10 mouse cellular contexts compared by ENCODE assay signal in the genomic region with DNA sequence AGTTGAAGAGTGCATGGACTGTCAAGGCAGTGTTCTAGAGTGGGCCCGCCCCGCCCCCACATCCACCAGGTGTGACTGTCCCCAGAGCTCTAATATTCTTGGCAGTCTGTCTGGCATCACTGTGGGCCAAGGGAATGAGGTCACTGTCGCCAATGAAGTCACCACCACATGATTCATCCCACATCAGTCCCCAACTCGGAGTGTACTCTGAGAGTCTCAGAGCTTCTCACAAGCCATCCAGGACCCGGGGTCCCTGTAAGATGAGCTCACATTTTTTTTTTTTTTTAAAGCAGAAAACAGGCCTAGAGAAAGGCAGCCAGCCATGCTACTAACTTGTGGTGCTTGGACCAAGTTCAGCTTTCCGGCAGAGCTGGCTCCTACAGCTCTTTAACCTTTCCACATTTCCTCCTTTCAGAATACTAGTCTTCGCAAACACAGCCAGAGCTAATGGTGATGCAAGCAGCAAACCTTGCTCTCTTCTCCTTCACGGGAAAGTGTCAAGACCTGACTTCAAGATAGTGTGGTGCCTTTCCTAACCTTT. TPM values are rescaled to one million over a fixed set of nuclear protein-coding genes. Genes with fewer than 3 reads are reported as not detected.
DNase-seq lines count a peak whose midpoint lies in the region; ATAC-seq and TF ChIP-seq lines count a peak whose summit lies in the region.
"Had no signal": no experiment of that assay in that cellular context is flagged by ENCODE, and none has a peak within 500 bp of the region (broad histone marks: within the 10 kb centered on the region; RNA-seq: fewer than 3 reads in every experiment).

No protein-coding gene starts in this region.

- no peak for ATAC-seq in lung, embryonic 14.5 days (ENCODE audit: insufficient read depth)
- no peak for ATAC-seq in heart, embryonic 16.5 days (replicated peaks; ENCODE audit: extremely low read depth, insufficient read depth, low FRiP score)
- ATAC-seq in limb, embryonic 13.5 days (ENCODE audit: low FRiP score, low read depth), result no peak
- no peak for ATAC-seq in stomach, postnatal 0 days (ENCODE audit: low FRiP score, low TSS enrichment)
- ATAC-seq in inflammation-experienced regulatory T-cells, adult 6 months, result no peak

- no peak overlapping the region for H3K9ac ChIP-seq in lung, embryonic 14.5 days
- no peak overlapping the region for H3K9ac ChIP-seq in heart, embryonic 16.5 days (ENCODE audit: low read length)
- H3K9ac ChIP-seq in limb, embryonic 13.5 days, result no peak overlapping the region
- H3K9ac ChIP-seq in stomach, postnatal 0 days (ENCODE audit: low read length), result no peak overlapping the region

- H3K4me3 ChIP-seq in lung, embryonic 14.5 days (ENCODE audit: low read depth, low read length), result peak overlapping the region; percentile 76; the same call in 1 of the 2 replicates
- no peak overlapping the region for H3K4me3 ChIP-seq in lung, adult 2 months (replicated peaks; ENCODE audit: extremely low read depth, low read depth, low read length)
- H3K4me3 ChIP-seq in heart, embryonic 16.5 days (ENCODE audit: low read length), result no peak overlapping the region
- H3K4me3 ChIP-seq in limb, embryonic 13.5 days, result peak overlapping the region; percentile 79; the same call in 1 of the 2 replicates
- H3K4me3 ChIP-seq in stomach, postnatal 0 days (ENCODE audit: low read depth, low read length), result no peak overlapping the region; the same call in 1 of the 2 replicates

- no peak for TF ChIP-seq EP300 in stomach, postnatal 0 days (optimal IDR thresholded peaks at IDR 0.05)

- TF ChIP-seq POLR2A in lung, adult 2 months (IDR thresholded peaks at IDR 0.05; ENCODE audit: borderline replicate concordance, extremely low read depth, low read depth, low read length), result no peak

- no peaks in the 10 kb centered on the region for H3K9me3 ChIP-seq in lung, embryonic 14.5 days (ENCODE audit: low read depth, low read length)
- no peaks in the 10 kb centered on the region; the same call in 1 of the 2 replicates for H3K9me3 ChIP-seq in heart, embryonic 16.5 days (replicated peaks; ENCODE audit: control insufficient read depth, low read length)
- H3K9me3 ChIP-seq in limb, embryonic 13.5 days, result no peaks in the 10 kb centered on the region
- no peaks in the 10 kb centered on the region for H3K9me3 ChIP-seq in stomach, postnatal 0 days (ENCODE audit: control insufficient read depth, low read length)

- peak overlapping the region; percentile 87; the same call in 1 of the 2 replicates for H3K4me2 ChIP-seq in lung, embryonic 14.5 days
- H3K4me2 ChIP-seq in heart, embryonic 16.5 days (ENCODE audit: low read depth, low read length), result peak overlapping the region; percentile 71
- H3K4me2 ChIP-seq in limb, embryonic 13.5 days (replicated peaks), result peak overlapping the region; percentile 91
- H3K4me2 ChIP-seq in stomach, postnatal 0 days (replicated peaks; ENCODE audit: low read depth), result peak overlapping the region; percentile 88; the same call in 1 of the 2 replicates

- TF ChIP-seq CTCF in lung, embryonic 14.5 days (IDR thresholded peaks at IDR 0.05; ENCODE audit: low read depth), result no peak
- TF ChIP-seq CTCF in lung, adult 2 months (IDR thresholded peaks at IDR 0.05; ENCODE audit: insufficient read depth, low read length), result no peak
- TF ChIP-seq CTCF in stomach, postnatal 0 days (IDR thresholded peaks at IDR 0.05; ENCODE audit: low read depth), result no peak

- H3K27me3 ChIP-seq in lung, embryonic 14.5 days (ENCODE audit: insufficient read depth, low read length), result no peaks in the 10 kb centered on the region
- H3K27me3 ChIP-seq in heart, embryonic 16.5 days (ENCODE audit: control insufficient read depth, insufficient read depth, low read length), result no peaks in the 10 kb centered on the region
- no peaks in the 10 kb centered on the region for H3K27me3 ChIP-seq in limb, embryonic 13.5 days
- no peaks in the 10 kb centered on the region for H3K27me3 ChIP-seq in stomach, postnatal 0 days (ENCODE audit: control insufficient read depth, insufficient read depth, low read length)

- peak overlapping the region; percentile 94; the same call in 1 of the 2 replicates for H3K27ac ChIP-seq in lung, embryonic 14.5 days (ENCODE audit: low read depth)
- peak overlapping the region; percentile 98 for H3K27ac ChIP-seq in heart, embryonic 16.5 days (ENCODE audit: low read length)
- peak overlapping the region; percentile 95 for H3K27ac ChIP-seq in limb, embryonic 13.5 days
- no peak overlapping the region for H3K27ac ChIP-seq in stomach, postnatal 0 days (replicated peaks)

- H3K4me1 ChIP-seq in lung, embryonic 14.5 days (ENCODE audit: insufficient read depth), result peaks cover 25% of the 10 kb centered on the region
- peaks cover 15% of the 10 kb centered on the region; the same call in 1 of the 2 replicates for H3K4me1 ChIP-seq in lung, adult 2 months (ENCODE audit: control insufficient read depth, insufficient read depth, low read length)
- H3K4me1 ChIP-seq in heart, embryonic 16.5 days (ENCODE audit: control insufficient read depth, insufficient read depth, low read length), result peaks cover 53% of the 10 kb centered on the region
- peaks cover 42% of the 10 kb centered on the region for H3K4me1 ChIP-seq in limb, embryonic 13.5 days
- peaks cover 3% of the 10 kb centered on the region; the same call in 1 of the 2 replicates for H3K4me1 ChIP-seq in stomach, postnatal 0 days (replicated peaks; ENCODE audit: control insufficient read depth, insufficient read depth)

- 49% methylated on average over 8 of the region's 8 CpGs for WGBS in lung, embryonic 14.5 days
- WGBS in lung, adult 2 months, result 44% methylated on average over 8 of the region's 8 CpGs
- 47% methylated on average over 8 of the region's 8 CpGs for WGBS in heart, embryonic 16.5 days
- WGBS in limb, embryonic 13.5 days, result 48% methylated on average over 8 of the region's 8 CpGs
- WGBS in stomach, postnatal 0 days, result 51% methylated on average over 8 of the region's 8 CpGs

- H3K36me3 ChIP-seq in lung, embryonic 14.5 days (ENCODE audit: insufficient read depth), result 0 out of 2 replicates have a peak, but pooled peaks cover 4% of the 10 kb centered on the region
- H3K36me3 ChIP-seq in heart, embryonic 16.5 days (ENCODE audit: control insufficient read depth, insufficient read depth), result no peaks in the 10 kb centered on the region; the same call in 1 of the 2 replicates
- no peaks in the 10 kb centered on the region for H3K36me3 ChIP-seq in limb, embryonic 13.5 days
- H3K36me3 ChIP-seq in stomach, postnatal 0 days (ENCODE audit: control insufficient read depth, insufficient read depth, low read length), result no peaks in the 10 kb centered on the region

- peak; percentile 41 for DNase-seq in lung, embryonic 14.5 days
- no peak for DNase-seq in lung, adult 2 months
- peak; percentile 12 to 40 for DNase-seq in cerebellum, postnatal 14 days
- no peak for DNase-seq in stomach, postnatal 0 days (ENCODE audit: low spot score)
- DNase-seq in right cerebral cortex, postnatal 4 days, result no peak

RNA-seq across cellular contexts. Expression of a gene that starts 1.5 kb away (rescaled TPM):
- 17.6 and 19.4 TPM in 2 replicates for polyA plus RNA-seq in lung, embryonic 14.5 days (2014; fragmentation: Nextera tagmentation; extraction: Ambion mirVana)
- 25.0 and 28.3 TPM in 2 replicates for polyA plus RNA-seq in lung, adult 2 months (2012; rRNA removed)
- polyA plus RNA-seq in heart, embryonic 16.5 days (2015; fragmentation: Nextera tagmentation; extraction: Ambion mirVana), result 19.9 and 20.4 TPM in 2 replicates
- polyA plus RNA-seq in limb, embryonic 13.5 days (2015; fragmentation: Nextera tagmentation; extraction: Ambion mirVana), result 22.1 and 24.6 TPM in 2 replicates
- 5.6 and 6.2 TPM in 2 replicates for polyA plus RNA-seq in stomach, postnatal 0 days (2015; fragmentation: Nextera tagmentation; extraction: Ambion mirVana)
- polyA plus RNA-seq in inflammation-experienced regulatory T-cells, adult 6 months (2017; shearing (Covaris generic)), result 1 to 10 TPM; 3.0 to 4.8 (median 3.8) TPM

RNA-seq across cellular contexts. Expression of a gene that starts 13.7 kb away (rescaled TPM):
- not detected in 2 replicates for polyA plus RNA-seq in lung, embryonic 14.5 days (2014; fragmentation: Nextera tagmentation; extraction: Ambion mirVana)
- polyA plus RNA-seq in lung, adult 2 months (2012; rRNA removed), result not detected in 2 replicates
- not detected in 2 replicates for polyA plus RNA-seq in heart, embryonic 16.5 days (2015; fragmentation: Nextera tagmentation; extraction: Ambion mirVana)
- not detected in 2 replicates for polyA plus RNA-seq in limb, embryonic 13.5 days (2015; fragmentation: Nextera tagmentation; extraction: Ambion mirVana)
- 0.12 TPM in 1 of 2 replicates, not detected in the other for polyA plus RNA-seq in stomach, postnatal 0 days (2015; fragmentation: Nextera tagmentation; extraction: Ambion mirVana)
- polyA plus RNA-seq in inflammation-experienced regulatory T-cells, adult 6 months (2017; shearing (Covaris generic)), result not detected
- polyA plus RNA-seq: brain, embryonic 14.5 days; limb, embryonic 11.5 days had no signal

RNA-seq across cellular contexts. Expression of a gene that starts 44.2 kb away (rescaled TPM):
- polyA plus RNA-seq in lung, embryonic 14.5 days (2014; fragmentation: Nextera tagmentation; extraction: Ambion mirVana), result not detected in 2 replicates
- not detected in 2 replicates for polyA plus RNA-seq in lung, adult 2 months (2012; rRNA removed)
- polyA plus RNA-seq in heart, embryonic 16.5 days (2015; fragmentation: Nextera tagmentation; extraction: Ambion mirVana), result not detected in 2 replicates
- polyA plus RNA-seq in limb, embryonic 13.5 days (2015; fragmentation: Nextera tagmentation; extraction: Ambion mirVana), result not detected in 2 replicates
- not detected in 2 replicates for polyA plus RNA-seq in stomach, postnatal 0 days (2015; fragmentation: Nextera tagmentation; extraction: Ambion mirVana)
- polyA plus RNA-seq in inflammation-experienced regulatory T-cells, adult 6 months (2017; shearing (Covaris generic)), result not detected
- polyA plus RNA-seq: brain, embryonic 14.5 days; limb, embryonic 11.5 days had no signal

Comparison
In these comparisons a context has a peak if more than half of its experiments do, and no peak if none do; other contexts are left out.
1. DNase-seq: peak in lung, embryonic 14.5 days (single experiment) and cerebellum, postnatal 14 days (2 of 2); none in lung, adult 2 months (single experiment), stomach, postnatal 0 days (single experiment) and right cerebral cortex, postnatal 4 days (single experiment).
2. H3K4me3 ChIP-seq: peak in lung, embryonic 14.5 days (single experiment) and limb, embryonic 13.5 days (single experiment); none in lung, adult 2 months (single experiment), heart, embryonic 16.5 days (single experiment) and stomach, postnatal 0 days (single experiment).
3. Peak in every context shown above with its lines, with median percentiles within 50 percentile points of each other: H3K4me2 ChIP-seq.